Comparison of ENCODE assay signal across 8 mouse cellular contexts in the genomic region with DNA sequence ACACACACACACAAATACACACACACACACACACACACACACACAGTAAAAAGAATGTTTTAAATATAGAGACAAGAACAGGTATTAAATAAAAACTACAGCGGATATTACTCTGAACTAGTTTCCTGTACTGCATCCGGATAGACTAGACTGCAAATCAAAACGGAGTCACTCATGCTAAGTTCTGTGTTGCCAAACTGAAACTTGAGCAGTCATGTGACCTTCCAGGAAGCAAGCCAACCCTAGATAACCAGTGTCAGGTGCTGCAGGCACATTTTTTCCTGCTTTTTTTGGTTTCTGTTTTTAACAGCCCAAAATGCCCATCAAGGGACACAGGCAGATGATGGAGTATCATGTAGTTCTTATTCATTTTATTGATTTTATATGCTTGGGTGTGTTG. TPM values are rescaled to one million over a fixed set of nuclear protein-coding genes. Genes with fewer than 3 reads are reported as not detected.
DNase-seq lines count a peak whose midpoint lies in the region; ATAC-seq and TF ChIP-seq lines count a peak whose summit lies in the region.
"Had no signal": no experiment of that assay in that cellular context is flagged by ENCODE, and none has a peak within 500 bp of the region (broad histone marks: within the 10 kb centered on the region; RNA-seq: fewer than 3 reads in every experiment).

No protein-coding gene starts in this region.

- no peaks in the 10 kb centered on the region for H3K9me3 ChIP-seq in heart, embryonic 14.5 days (ENCODE audit: control insufficient read depth, low read length)
- no peaks in the 10 kb centered on the region for H3K9me3 ChIP-seq in limb, embryonic 14.5 days (ENCODE audit: control insufficient read depth, low read length)
- no peaks in the 10 kb centered on the region for H3K9me3 ChIP-seq in forebrain, embryonic 13.5 days (replicated peaks)
- H3K9me3 ChIP-seq in hindbrain, embryonic 14.5 days (ENCODE audit: control insufficient read depth, low read length), result no peaks in the 10 kb centered on the region
- H3K9me3 ChIP-seq: neural tube, embryonic 12.5 days had no signal

- 30% methylated on average over 3 of the region's 3 CpGs for WGBS in heart, embryonic 14.5 days
- 24% methylated on average over 3 of the region's 3 CpGs for WGBS in limb, embryonic 14.5 days
- WGBS in forebrain, embryonic 13.5 days, result 67% methylated on average over 3 of the region's 3 CpGs
- WGBS in hindbrain, embryonic 14.5 days, result 79% methylated on average over 3 of the region's 3 CpGs

- H3K27me3 ChIP-seq in C2C12 (ENCODE audit: control insufficient read depth, insufficient read depth, insufficient read length), result no peaks in the 10 kb centered on the region
- no peaks in the 10 kb centered on the region for H3K27me3 ChIP-seq in heart, embryonic 14.5 days (ENCODE audit: control insufficient read depth, insufficient read depth, low read length)
- no peaks in the 10 kb centered on the region for H3K27me3 ChIP-seq in limb, embryonic 14.5 days (ENCODE audit: control insufficient read depth, insufficient read depth, low read length)
- no peaks in the 10 kb centered on the region for H3K27me3 ChIP-seq in forebrain, embryonic 13.5 days
- H3K27me3 ChIP-seq in hindbrain, embryonic 14.5 days (ENCODE audit: control insufficient read depth, insufficient read depth, low read length), result no peaks in the 10 kb centered on the region
- H3K27me3 ChIP-seq: neural tube, embryonic 12.5 days had no signal

- H3K4me3 ChIP-seq in C2C12 (ENCODE audit: insufficient read depth, poor library complexity, severe bottlenecking), result no peak overlapping the region
- no peak overlapping the region for H3K4me3 ChIP-seq in heart, embryonic 14.5 days (ENCODE audit: control insufficient read depth in 1 of 2, insufficient read depth in 1 of 2, low read depth in 1 of 2, low read length in 2 of 2)
- no peak overlapping the region for H3K4me3 ChIP-seq in limb, embryonic 14.5 days (replicated peaks; ENCODE audit: low read length)
- no peak overlapping the region for H3K4me3 ChIP-seq in forebrain, embryonic 13.5 days
- no peak overlapping the region for H3K4me3 ChIP-seq in hindbrain, embryonic 14.5 days (replicated peaks; ENCODE audit: low read length)
- H3K4me3 ChIP-seq: neural tube, embryonic 12.5 days had no signal

- no peak overlapping the region for H3K9ac ChIP-seq in heart, embryonic 14.5 days (ENCODE audit: low read length)
- no peak overlapping the region for H3K9ac ChIP-seq in limb, embryonic 14.5 days (ENCODE audit: low read depth, low read length, severe bottlenecking)
- H3K9ac ChIP-seq in forebrain, embryonic 13.5 days, result no peak overlapping the region
- no peak overlapping the region for H3K9ac ChIP-seq in hindbrain, embryonic 14.5 days
- H3K9ac ChIP-seq: neural tube, embryonic 12.5 days had no signal

- ATAC-seq in heart, embryonic 14.5 days (ENCODE audit: insufficient number of reproducible peaks, insufficient read depth, low FRiP score, low read depth), result 0 out of 2 replicates have a peak, but pooled peaks have one; percentile 61
- ATAC-seq in limb, embryonic 14.5 days (ENCODE audit: low FRiP score, low read depth), result peak; percentile 92
- ATAC-seq in forebrain, embryonic 13.5 days, result no peak
- no peak for ATAC-seq in hindbrain, embryonic 14.5 days (ENCODE audit: low FRiP score)

- peaks cover 3 to 8% of the 10 kb centered on the region in 2 experiments for H3K4me1 ChIP-seq in heart, embryonic 14.5 days (ENCODE audit: control insufficient read depth in 2 of 2, insufficient read depth in 2 of 2, low read length in 2 of 2)
- H3K4me1 ChIP-seq in limb, embryonic 14.5 days (ENCODE audit: control insufficient read depth, insufficient read depth, low read length), result peaks cover 19% of the 10 kb centered on the region
- H3K4me1 ChIP-seq in forebrain, embryonic 13.5 days, result no peaks in the 10 kb centered on the region
- no peaks in the 10 kb centered on the region for H3K4me1 ChIP-seq in hindbrain, embryonic 14.5 days (replicated peaks; ENCODE audit: control insufficient read depth, insufficient read depth, low read length)
- H3K4me1 ChIP-seq: neural tube, embryonic 12.5 days had no signal

- H3K36me3 ChIP-seq in C2C12 (ENCODE audit: control insufficient read depth, insufficient read depth), result no peaks in the 10 kb centered on the region
- no peaks in the 10 kb centered on the region for H3K36me3 ChIP-seq in heart, embryonic 14.5 days (ENCODE audit: control insufficient read depth, insufficient read depth, low read length)
- H3K36me3 ChIP-seq in limb, embryonic 14.5 days (ENCODE audit: control insufficient read depth, insufficient read depth, low read length), result no peaks in the 10 kb centered on the region
- H3K36me3 ChIP-seq in forebrain, embryonic 13.5 days (ENCODE audit: poor library complexity, severe bottlenecking), result no peaks in the 10 kb centered on the region
- H3K36me3 ChIP-seq in hindbrain, embryonic 14.5 days (replicated peaks; ENCODE audit: control insufficient read depth, insufficient read depth), result no peaks in the 10 kb centered on the region
- H3K36me3 ChIP-seq: neural tube, embryonic 12.5 days had no signal

- no peak overlapping the region for H3K27ac ChIP-seq in heart, embryonic 14.5 days (replicated peaks in 1 of 2; ENCODE audit: control insufficient read depth in 1 of 2, insufficient read depth in 1 of 2, low read depth in 2 of 2, low read length in 2 of 2)
- H3K27ac ChIP-seq in limb, embryonic 14.5 days (replicated peaks; ENCODE audit: low read depth, low read length), result 0 out of 2 replicates have a peak overlapping the region, but pooled peaks have one; percentile 63
- no peak overlapping the region for H3K27ac ChIP-seq in forebrain, embryonic 13.5 days
- no peak overlapping the region for H3K27ac ChIP-seq in hindbrain, embryonic 14.5 days
- H3K27ac ChIP-seq: neural tube, embryonic 12.5 days had no signal

- H3K79me3 ChIP-seq in C2C12 (ENCODE audit: low read depth), result no peaks in the 10 kb centered on the region

- H3K79me2 ChIP-seq in C2C12 (ENCODE audit: control insufficient read depth, insufficient read depth), result no peaks in the 10 kb centered on the region

- no peak overlapping the region for H3ac ChIP-seq in C2C12 (ENCODE audit: control insufficient read depth, insufficient read length, low read depth)

- DNase-seq in Muller cell, postnatal 12 days (ENCODE audit: inconsistent ontology term), result peak; percentile 57
- DNase-seq in limb, embryonic 14.5 days (ENCODE audit: low spot score), result peak; percentile 86
- DNase-seq in yolk sac, embryonic 10.5 days (ENCODE audit: low spot score), result no peak
- DNase-seq in hindbrain, embryonic 14.5 days (ENCODE audit: low spot score), result no peak

- TF ChIP-seq POLR2A in limb, embryonic 14.5 days (IDR thresholded peaks at IDR 0.05; ENCODE audit: borderline replicate concordance, extremely low read depth, insufficient read depth, insufficient read length), result no peak

- TF ChIP-seq CTCF in C2C12 (IDR thresholded peaks at IDR 0.05; ENCODE audit: control insufficient read depth, insufficient read depth, insufficient read length), result no peak

- H3K4me2 ChIP-seq in heart, embryonic 14.5 days (ENCODE audit: low read length), result 0 out of 2 replicates have a peak overlapping the region, but pooled peaks have one; percentile 18
- no peak overlapping the region for H3K4me2 ChIP-seq in limb, embryonic 14.5 days (replicated peaks; ENCODE audit: low read depth, low read length, severe bottlenecking)
- no peak overlapping the region for H3K4me2 ChIP-seq in forebrain, embryonic 13.5 days
- no peak overlapping the region for H3K4me2 ChIP-seq in hindbrain, embryonic 14.5 days (replicated peaks)
- H3K4me2 ChIP-seq: neural tube, embryonic 12.5 days had no signal

TF ChIP-seq in C2C12, 6 proteins besides CTCF, POLR2A, EP300 and RAD21:
- TF ChIP-seq MYOD1 (IDR thresholded peaks at IDR 0.05; ENCODE audit: control insufficient read depth, insufficient read length, low read depth), result peak; percentile 46
- no peak for TF ChIP-seq CEBPB (IDR thresholded peaks at IDR 0.05; ENCODE audit: low read depth)
- no peak for TF ChIP-seq MYOG (IDR thresholded peaks at IDR 0.05; ENCODE audit: control insufficient read depth, extremely low read depth, insufficient read length)
- no peak for TF ChIP-seq FOSL1 (IDR thresholded peaks at IDR 0.05; ENCODE audit: insufficient read depth, low read length, poor library complexity, severe bottlenecking)
- no peak for TF ChIP-seq MAX (IDR thresholded peaks at IDR 0.05)
- peak; percentile 98 for TF ChIP-seq USF1 (IDR thresholded peaks at IDR 0.05; ENCODE audit: low read depth)
TF ChIP-seq in C2C12: peak in this region for 2.

RNA-seq across cellular contexts. Expression of a gene that starts 10.5 kb away (rescaled TPM):
- polyA plus RNA-seq in C2C12 (2012; fragmentation: generic; extraction: Trizol), result 0.15 TPM
- polyA plus RNA-seq in heart, embryonic 14.5 days (2014; fragmentation: Nextera tagmentation; extraction: Ambion mirVana), result 3.0 and 3.1 TPM in 2 replicates
- 2.6 and 3.3 TPM in 2 replicates for polyA plus RNA-seq in limb, embryonic 14.5 days (2012; rRNA removed)
- polyA plus RNA-seq in limb, embryonic 14.5 days (2014; fragmentation: Nextera tagmentation; extraction: Ambion mirVana), result 1.6 and 2.0 TPM in 2 replicates
- 0.49 and 0.78 TPM in 2 replicates for polyA plus RNA-seq in forebrain, embryonic 13.5 days (2015; fragmentation: Nextera tagmentation; extraction: Ambion mirVana)
- 1.6 and 2.2 TPM in 2 replicates for polyA plus RNA-seq in hindbrain, embryonic 14.5 days (2014; fragmentation: Nextera tagmentation; extraction: Ambion mirVana)

RNA-seq across cellular contexts. Expression of a gene that starts 38.7 kb away (rescaled TPM):
- 270 TPM for polyA plus RNA-seq in C2C12 (2012; fragmentation: generic; extraction: Trizol)
- 38.9 and 42.1 TPM in 2 replicates for polyA plus RNA-seq in heart, embryonic 14.5 days (2014; fragmentation: Nextera tagmentation; extraction: Ambion mirVana)
- 80.2 and 94.4 TPM in 2 replicates for polyA plus RNA-seq in limb, embryonic 14.5 days (2012; rRNA removed)
- 111 and 132 TPM in 2 replicates for polyA plus RNA-seq in limb, embryonic 14.5 days (2014; fragmentation: Nextera tagmentation; extraction: Ambion mirVana)
- polyA plus RNA-seq in forebrain, embryonic 13.5 days (2015; fragmentation: Nextera tagmentation; extraction: Ambion mirVana), result 18.1 and 19.4 TPM in 2 replicates
- polyA plus RNA-seq in hindbrain, embryonic 14.5 days (2014; fragmentation: Nextera tagmentation; extraction: Ambion mirVana), result 16.8 and 20.6 TPM in 2 replicates

Comparison
In these comparisons a context has a peak if more than half of its experiments do, and no peak if none do; other contexts are left out.
1. DNase-seq: peak in Muller cell, postnatal 12 days (single experiment) and limb, embryonic 14.5 days (single experiment); none in yolk sac, embryonic 10.5 days (single experiment) and hindbrain, embryonic 14.5 days (single experiment).
2. ATAC-seq: peak in heart, embryonic 14.5 days (single experiment) and limb, embryonic 14.5 days (single experiment); none in forebrain, embryonic 13.5 days (single experiment) and hindbrain, embryonic 14.5 days (single experiment).